ENCODE assay signal across 18 mouse cellular contexts in genomic region chr4:45485024-45485423, GRCm38 (mm10). TPM values are rescaled to one million over a fixed set of nuclear protein-coding genes. Genes with fewer than 3 reads are reported as not detected.
A peak's percentile ranks its signal among the peaks of the same experiment; 100 is the strongest.
DNase-seq lines count a peak whose midpoint lies in the region; ATAC-seq and TF ChIP-seq lines count a peak whose summit lies in the region.
"Had no signal": no experiment of that assay in that cellular context is flagged by ENCODE, and none has a peak within 500 bp of the region (broad histone marks: within the 10 kb centered on the region; RNA-seq: fewer than 3 reads in every experiment).

No protein-coding gene starts in this region.

- H3K27ac ChIP-seq in heart, embryonic 11.5 days (ENCODE audit: low read depth, low read length): peak overlapping the region; percentile 86
- peak overlapping the region; percentile 79 for H3K27ac ChIP-seq in intestine, postnatal 0 days (ENCODE audit: low read depth, low read length)
- no peak overlapping the region for H3K27ac ChIP-seq in intestine, embryonic 16.5 days (ENCODE audit: low read length)
- H3K27ac ChIP-seq in liver, embryonic 13.5 days: peak overlapping the region; percentile 100
- no peak overlapping the region for H3K27ac ChIP-seq in liver, postnatal 0 days (ENCODE audit: low read depth)

- H3K4me1 ChIP-seq in heart, embryonic 11.5 days (ENCODE audit: control insufficient read depth, insufficient read depth, low read length): peaks cover 85% of the 10 kb centered on the region
- peaks cover 30% of the 10 kb centered on the region for H3K4me1 ChIP-seq in intestine, postnatal 0 days (replicated peaks; ENCODE audit: control insufficient read depth, insufficient read depth, low read length)
- peaks cover 67% of the 10 kb centered on the region for H3K4me1 ChIP-seq in intestine, embryonic 16.5 days (ENCODE audit: control insufficient read depth, insufficient read depth, low read length)
- H3K4me1 ChIP-seq in liver, embryonic 13.5 days (replicated peaks): peaks cover 100% of the 10 kb centered on the region
- H3K4me1 ChIP-seq in liver, postnatal 0 days (ENCODE audit: insufficient read depth): peaks cover 49% of the 10 kb centered on the region

- no peak for TF ChIP-seq EP300 in liver, postnatal 0 days (IDR thresholded peaks at IDR 0.05; ENCODE audit: low read depth)

- no peak overlapping the region for H3K4me2 ChIP-seq in heart, embryonic 11.5 days
- H3K4me2 ChIP-seq in intestine, postnatal 0 days (replicated peaks; ENCODE audit: low read depth): no peak overlapping the region
- no peak overlapping the region for H3K4me2 ChIP-seq in intestine, embryonic 16.5 days (ENCODE audit: low read depth, low read length)
- H3K4me2 ChIP-seq in liver, embryonic 13.5 days: peak overlapping the region; percentile 67; the same call in 1 of the 2 replicates
- no peak overlapping the region for H3K4me2 ChIP-seq in liver, postnatal 0 days (ENCODE audit: low read depth, low read length)
- H3K4me2 ChIP-seq: intestine, embryonic 15.5 days had no signal

- intact Hi-C loops in heart, postnatal 10 days (cut with DNase I): no loop called here

- 0 out of 2 replicates have a peak overlapping the region, but pooled peaks have one; percentile 28 for H3K9ac ChIP-seq in heart, embryonic 11.5 days (ENCODE audit: low read depth, low read length)
- no peak overlapping the region for H3K9ac ChIP-seq in intestine, postnatal 0 days (ENCODE audit: low read depth, low read length)
- no peak overlapping the region for H3K9ac ChIP-seq in intestine, embryonic 16.5 days (ENCODE audit: low read depth, low read length)
- peak overlapping the region; percentile 74 for H3K9ac ChIP-seq in liver, embryonic 13.5 days
- H3K9ac ChIP-seq in liver, postnatal 0 days (replicated peaks): no peak overlapping the region
- H3K9ac ChIP-seq: intestine, embryonic 15.5 days had no signal

- H3K27me3 ChIP-seq in heart, embryonic 11.5 days (ENCODE audit: control insufficient read depth, insufficient read depth, low read length): no peaks in the 10 kb centered on the region
- no peaks in the 10 kb centered on the region for H3K27me3 ChIP-seq in intestine, postnatal 0 days (replicated peaks; ENCODE audit: control insufficient read depth, insufficient read depth, low read length)
- no peaks in the 10 kb centered on the region for H3K27me3 ChIP-seq in intestine, embryonic 16.5 days (replicated peaks; ENCODE audit: control insufficient read depth, insufficient read depth, low read length)
- H3K27me3 ChIP-seq in liver, embryonic 13.5 days: no peaks in the 10 kb centered on the region
- H3K27me3 ChIP-seq in liver, postnatal 0 days (ENCODE audit: insufficient read depth, low read length): no peaks in the 10 kb centered on the region
- H3K27me3 ChIP-seq: intestine, embryonic 15.5 days had no signal

- no peak for DNase-seq in heart, postnatal 10 days
- no peak for DNase-seq in liver, embryonic 13.5 days
- DNase-seq in liver, postnatal 0 days: no peak
- DNase-seq in spleen, postnatal 14 days (ENCODE audit: low spot score in 2 of 2): no peak
- DNase-seq: adrenal gland, postnatal 14 days; B cell, adult 2 months; cerebellum, adult 18-20 months; cerebellum, postnatal 36 days; lung, adult 18-20 months; retina, postnatal 1 day; right cerebral cortex, postnatal 4 days; thymus, postnatal 4 days had no signal

- 0 out of 2 replicates have a peak, but pooled peaks cover 3% of the 10 kb centered on the region for H3K36me3 ChIP-seq in heart, embryonic 11.5 days (ENCODE audit: control insufficient read depth, insufficient read depth, low read length)
- peaks cover 3% of the 10 kb centered on the region; the same call in 1 of the 2 replicates for H3K36me3 ChIP-seq in intestine, postnatal 0 days (ENCODE audit: control insufficient read depth, insufficient read depth)
- H3K36me3 ChIP-seq in intestine, embryonic 16.5 days (ENCODE audit: control insufficient read depth, insufficient read depth, low read length): no peaks in the 10 kb centered on the region
- peaks cover 38% of the 10 kb centered on the region for H3K36me3 ChIP-seq in liver, embryonic 13.5 days
- H3K36me3 ChIP-seq in liver, postnatal 0 days (replicated peaks; ENCODE audit: insufficient read depth, low read length): 0 out of 2 replicates have a peak, but pooled peaks cover 4% of the 10 kb centered on the region
- H3K36me3 ChIP-seq: intestine, embryonic 15.5 days had no signal

- no peak for ATAC-seq in heart, embryonic 11.5 days (replicated peaks; ENCODE audit: insufficient number of reproducible peaks, low FRiP score, low TSS enrichment)
- peak; percentile 19 for ATAC-seq in intestine, postnatal 0 days
- no peak for ATAC-seq in intestine, embryonic 16.5 days
- ATAC-seq in liver, embryonic 13.5 days (ENCODE audit: low read depth): no peak
- no peak for ATAC-seq in liver, postnatal 0 days
- ATAC-seq: activated CD4-positive, CD25-positive, alpha-beta regulatory T cell, adult 4 months; intestine, embryonic 15.5 days; midbrain, embryonic 16.5 days had no signal

- WGBS in heart, embryonic 11.5 days (ENCODE audit: insufficient replicate concordance): 65% methylated on average over 5 of the region's 5 CpGs
- 40% methylated on average over 5 of the region's 5 CpGs for WGBS in intestine, postnatal 0 days
- WGBS in intestine, embryonic 16.5 days: 70% methylated on average over 5 of the region's 5 CpGs
- WGBS in liver, embryonic 13.5 days (ENCODE audit: insufficient replicate concordance): 70% methylated on average over 5 of the region's 5 CpGs
- WGBS in liver, postnatal 0 days (ENCODE audit: insufficient replicate concordance): 73% methylated on average over 5 of the region's 5 CpGs

- H3K4me3 ChIP-seq in heart, embryonic 11.5 days (ENCODE audit: low read depth, low read length): no peak overlapping the region
- no peak overlapping the region for H3K4me3 ChIP-seq in intestine, postnatal 0 days (ENCODE audit: low read depth, low read length)
- no peak overlapping the region for H3K4me3 ChIP-seq in intestine, embryonic 16.5 days (ENCODE audit: low read length)
- H3K4me3 ChIP-seq in liver, embryonic 13.5 days (replicated peaks): no peak overlapping the region
- no peak overlapping the region for H3K4me3 ChIP-seq in liver, postnatal 0 days (ENCODE audit: low read depth, low read length)
- H3K4me3 ChIP-seq: intestine, embryonic 15.5 days had no signal

- no peaks in the 10 kb centered on the region for H3K9me3 ChIP-seq in heart, embryonic 11.5 days (replicated peaks; ENCODE audit: control insufficient read depth, low read length)
- H3K9me3 ChIP-seq in intestine, postnatal 0 days (ENCODE audit: control insufficient read depth): no peaks in the 10 kb centered on the region
- H3K9me3 ChIP-seq in intestine, embryonic 16.5 days (ENCODE audit: control insufficient read depth, low read length): no peaks in the 10 kb centered on the region
- H3K9me3 ChIP-seq in liver, embryonic 13.5 days (replicated peaks): no peaks in the 10 kb centered on the region
- H3K9me3 ChIP-seq in liver, postnatal 0 days (ENCODE audit: low read length): no peaks in the 10 kb centered on the region
- H3K9me3 ChIP-seq: intestine, embryonic 15.5 days had no signal

- no peak for TF ChIP-seq CTCF in intestine, postnatal 0 days (IDR thresholded peaks at IDR 0.05; ENCODE audit: low read depth)
- TF ChIP-seq CTCF in liver, postnatal 0 days (IDR thresholded peaks at IDR 0.05; ENCODE audit: low read depth): no peak

RNA-seq across cellular contexts. Expression of gene Shb, which starts 47.2 kb away (rescaled TPM):
- 9.2 and 11.1 TPM in 2 replicates for polyA plus RNA-seq in heart, embryonic 11.5 days (2014; fragmentation: Nextera tagmentation; extraction: Ambion mirVana)
- total RNA-seq in heart, postnatal 10 days (2021): 10 to 100 TPM; 67.9 to 71.6 TPM
- 7.2 and 7.5 TPM in 2 replicates for polyA plus RNA-seq in intestine, postnatal 0 days (2015; fragmentation: Nextera tagmentation; extraction: Ambion mirVana)
- polyA plus RNA-seq in intestine, embryonic 16.5 days (2015; fragmentation: Nextera tagmentation; extraction: Ambion mirVana): 1.5 and 2.7 TPM in 2 replicates
- polyA plus RNA-seq in liver, embryonic 13.5 days (2015; fragmentation: Nextera tagmentation; extraction: Ambion mirVana): 2.3 and 3.0 TPM in 2 replicates
- 2.5 and 3.2 TPM in 2 replicates for polyA plus RNA-seq in liver, postnatal 0 days (2015; fragmentation: Nextera tagmentation; extraction: Ambion mirVana)
- polyA plus RNA-seq: activated CD4-positive, CD25-positive, alpha-beta regulatory T cell, adult 4 months had no signal

Comparison
In these comparisons a context has a peak if more than half of its experiments do, and no peak if none do; other contexts are left out.
1. H3K27ac ChIP-seq: peak in heart, embryonic 11.5 days (single experiment), intestine, postnatal 0 days (single experiment) and liver, embryonic 13.5 days (single experiment); none in intestine, embryonic 16.5 days (single experiment) and liver, postnatal 0 days (single experiment).
2. H3K9ac ChIP-seq: peak in heart, embryonic 11.5 days (single experiment) and liver, embryonic 13.5 days (single experiment); none in intestine, postnatal 0 days (single experiment), intestine, embryonic 16.5 days (single experiment) and liver, postnatal 0 days (single experiment).